Comparison of ENCODE assay signal across 9 mouse cellular contexts in the genomic region with DNA sequence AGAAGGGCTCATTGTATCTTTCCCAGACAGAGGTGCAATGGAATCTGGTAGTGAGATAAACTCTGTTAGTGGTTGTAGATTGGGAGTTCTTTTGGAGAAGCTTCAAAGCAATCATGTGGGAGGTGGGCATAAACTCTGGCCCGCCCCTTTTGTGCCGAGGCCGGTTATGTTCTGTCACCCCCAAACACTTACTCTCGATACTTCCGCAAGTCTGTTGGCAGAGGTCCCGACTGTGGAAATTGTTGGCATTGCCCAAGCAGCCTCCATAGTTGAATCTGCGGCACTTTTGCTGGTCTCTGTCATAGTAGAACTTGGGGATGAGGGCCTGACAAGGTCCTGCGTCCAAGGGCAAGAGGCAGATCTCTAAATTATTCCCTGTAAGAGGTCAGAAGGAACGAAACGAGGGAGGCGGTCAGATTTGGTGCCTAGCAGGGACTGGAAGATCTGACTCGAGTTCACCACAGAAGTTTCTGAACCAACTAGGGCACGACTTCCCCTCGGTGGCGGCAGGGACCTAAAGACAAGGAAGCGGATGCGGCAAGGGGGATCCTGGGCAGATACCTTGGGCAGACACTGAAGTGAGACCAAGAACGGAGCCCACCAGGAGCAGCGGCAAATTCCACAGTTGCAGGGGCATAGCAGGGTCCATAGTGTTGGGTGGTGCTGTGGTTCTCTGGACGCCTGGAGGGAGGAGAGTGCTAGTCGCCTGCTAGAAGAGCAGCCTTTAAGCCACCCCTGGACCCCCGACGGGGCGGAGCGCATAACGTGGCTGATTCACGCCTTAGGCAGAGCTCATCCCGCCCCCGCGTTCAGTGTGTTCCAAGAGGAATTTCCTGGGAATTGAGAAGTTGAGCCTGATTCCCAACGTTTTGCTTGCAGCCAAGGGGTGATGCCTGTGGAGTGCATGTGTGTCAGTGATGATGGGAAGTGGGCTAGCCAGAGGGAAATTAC. TPM values are rescaled to one million over a fixed set of nuclear protein-coding genes. Genes with fewer than 3 reads are reported as not detected.
DNase-seq lines count a peak whose midpoint lies in the region; ATAC-seq and TF ChIP-seq lines count a peak whose summit lies in the region.
"Had no signal": no experiment of that assay in that cellular context is flagged by ENCODE, and none has a peak within 500 bp of the region (broad histone marks: within the 10 kb centered on the region; RNA-seq: fewer than 3 reads in every experiment).

No protein-coding gene starts in this region.

- TF ChIP-seq POLR2A in testis, adult 2 months (IDR thresholded peaks at IDR 0.05; ENCODE audit: control insufficient read depth, low read depth, low read length), result no peak
- no peak for TF ChIP-seq POLR2A in thymus, adult 2 months (IDR thresholded peaks at IDR 0.05; ENCODE audit: control insufficient read depth, extremely low read depth, insufficient read depth, low read length, poor library complexity)

- WGBS in forebrain, embryonic 12.5 days, result 31% methylated on average over 31 of the region's 31 CpGs
- 27% methylated on average over 31 of the region's 31 CpGs for WGBS in thymus, adult 2 months

- no peaks in the 10 kb centered on the region for H3K27me3 ChIP-seq in testis, adult 2 months (ENCODE audit: control insufficient read depth, insufficient read depth, low read length)
- H3K27me3 ChIP-seq in forebrain, embryonic 12.5 days, result peaks cover 8% of the 10 kb centered on the region; the same call in 1 of the 2 replicates
- H3K27me3 ChIP-seq in thymus, adult 2 months (ENCODE audit: control insufficient read depth, insufficient read depth, low read length), result no peaks in the 10 kb centered on the region

- peak overlapping the region; percentile 24; the same call in 1 of the 2 replicates for H3K4me2 ChIP-seq in forebrain, embryonic 12.5 days

- H3K4me1 ChIP-seq in testis, adult 2 months (ENCODE audit: control insufficient read depth, insufficient read depth, low read length), result peaks cover 7% of the 10 kb centered on the region
- H3K4me1 ChIP-seq in forebrain, embryonic 12.5 days, result no peaks in the 10 kb centered on the region
- no peaks in the 10 kb centered on the region for H3K4me1 ChIP-seq in thymus, adult 2 months (replicated peaks; ENCODE audit: control insufficient read depth, insufficient read depth, low read length)

- no peak overlapping the region for H3K27ac ChIP-seq in testis, adult 2 months (ENCODE audit: control insufficient read depth, insufficient read depth, low read depth, low read length)
- H3K27ac ChIP-seq in forebrain, embryonic 12.5 days, result no peak overlapping the region
- no peak overlapping the region for H3K27ac ChIP-seq in thymus, adult 2 months (ENCODE audit: control insufficient read depth, insufficient read depth, low read length)

- no peak for ATAC-seq in forebrain, embryonic 12.5 days (ENCODE audit: low FRiP score)

- intact Hi-C loops in heart, postnatal 10 days (cut with DNase I), result loop anchor here (5.0 kb wide), 1 partner anchor 34 kb away; the partner anchor contains the start of gene Gng11

- TF ChIP-seq CTCF in testis, adult 2 months (IDR thresholded peaks at IDR 0.05; ENCODE audit: control insufficient read depth, insufficient read depth, insufficient replicate concordance, low read depth, low read length), result no peak
- no peak for TF ChIP-seq CTCF in thymus, adult 2 months (IDR thresholded peaks at IDR 0.05; ENCODE audit: borderline replicate concordance, control insufficient read depth, extremely low read depth, insufficient read depth, low read length, poor library complexity)

- H3K9ac ChIP-seq in forebrain, embryonic 12.5 days, result no peak overlapping the region

- no peaks in the 10 kb centered on the region for H3K36me3 ChIP-seq in testis, adult 2 months (ENCODE audit: control insufficient read depth, insufficient read depth, low read length)
- no peaks in the 10 kb centered on the region for H3K36me3 ChIP-seq in forebrain, embryonic 12.5 days (replicated peaks)
- H3K36me3 ChIP-seq in thymus, adult 2 months (ENCODE audit: control insufficient read depth, insufficient read depth, low read length), result no peaks in the 10 kb centered on the region

- no peak for DNase-seq in testis, postnatal 14 days (ENCODE audit: low spot score)
- peak; percentile 51 to 64 for DNase-seq in heart, postnatal 10 days
- DNase-seq in kidney, postnatal 25 days, result peak; percentile 33 to 44
- DNase-seq in lung, postnatal 36 days, result peak; percentile 58
- DNase-seq in right cerebral cortex, postnatal 25 days, result peak; percentile 5
- DNase-seq in thymus, adult 2 months, result no peak

- peak overlapping the region; percentile 20 for H3K4me3 ChIP-seq in testis, adult 2 months (ENCODE audit: control insufficient read depth, low read depth, low read length)
- no peak overlapping the region; the same call in 1 of the 2 replicates for H3K4me3 ChIP-seq in forebrain, embryonic 12.5 days (replicated peaks)
- H3K4me3 ChIP-seq in thymus, adult 2 months (ENCODE audit: control insufficient read depth, insufficient read depth, low read length), result no peak overlapping the region

- no peaks in the 10 kb centered on the region for H3K9me3 ChIP-seq in forebrain, embryonic 12.5 days

RNA-seq across cellular contexts. Expression of gene Tfpi2, which starts 20.8 kb away (rescaled TPM):
- polyA plus RNA-seq in testis, adult 2 months (2012; rRNA removed), result 0.12 TPM in 1 of 2 replicates, not detected in the other
- 0.19 and 0.33 TPM in 2 replicates for polyA plus RNA-seq in forebrain, embryonic 12.5 days (2016; fragmentation: Nextera tagmentation; extraction: Ambion mirVana)
- total RNA-seq in heart, postnatal 10 days (2021), result 1 to 10 TPM; 2.6 to 3.0 TPM
- polyA plus RNA-seq in thymus, adult 2 months (2012; rRNA removed), result 0.51 and 0.96 TPM in 2 replicates
- total RNA-seq: layer of hippocampus, adult 18-20 months had no signal

RNA-seq across cellular contexts. Expression of gene Gngt1, which starts 25.6 kb away (rescaled TPM):
- not detected in 2 replicates for polyA plus RNA-seq in testis, adult 2 months (2012; rRNA removed)
- not detected in 2 replicates for polyA plus RNA-seq in forebrain, embryonic 12.5 days (2016; fragmentation: Nextera tagmentation; extraction: Ambion mirVana)
- not detected for total RNA-seq in heart, postnatal 10 days (2021)
- not detected in 2 replicates for polyA plus RNA-seq in thymus, adult 2 months (2012; rRNA removed)
- total RNA-seq: layer of hippocampus, adult 18-20 months had no signal

RNA-seq across cellular contexts. Expression of gene Gng11, which starts 35.8 kb away (rescaled TPM):
- polyA plus RNA-seq in testis, adult 2 months (2012; rRNA removed), result 0.11 and 0.70 TPM in 2 replicates
- polyA plus RNA-seq in forebrain, embryonic 12.5 days (2016; fragmentation: Nextera tagmentation; extraction: Ambion mirVana), result 26.0 and 26.6 TPM in 2 replicates
- 100 to 1,000 TPM; 123 to 135 TPM for total RNA-seq in heart, postnatal 10 days (2021)
- 1.1 and 1.7 TPM in 2 replicates for polyA plus RNA-seq in thymus, adult 2 months (2012; rRNA removed)

Comparison
In these comparisons a context has a peak if more than half of its experiments do, and no peak if none do; other contexts are left out.
1. DNase-seq: peak in heart, postnatal 10 days (2 of 2), kidney, postnatal 25 days (2 of 2), lung, postnatal 36 days (single experiment) and right cerebral cortex, postnatal 25 days (single experiment); none in testis, postnatal 14 days (single experiment) and thymus, adult 2 months (single experiment).